Mouse (Mus musculus) thymus, adult 2 months (tissue): ENCODE measurements at regions not wholly inside any gene's neighbourhood (a gene's known extent, or its start where the extent isn't known, plus 50 kb on each side); places are given as distances from the start of the nearest gene placed in this dataset.

ENCODE experiments used
- DNase-seq: peaks from one replicate; pipeline ENCODE4 v3.0.0; 2021
- H3K27ac ChIP-seq: fragments of 200-500 bp; 2 replicates; pipeline ENCODE4 v1.5.1; 2012; ENCODE audit warnings: low read length, control low read depth; ENCODE audit not compliant: control insufficient read depth, insufficient read depth
- H3K27me3 ChIP-seq: fragments of 200-500 bp; 2 replicates; pipeline ENCODE4 v1.6.1; 2012; ENCODE audit warnings: mild to moderate bottlenecking, low read length, moderate library complexity, mixed read lengths; ENCODE audit not compliant: control insufficient read depth, insufficient read depth
- H3K36me3 ChIP-seq: fragments of 200-500 bp; 2 replicates; pipeline ENCODE4 v1.6.1; 2012; ENCODE audit warnings: mild to moderate bottlenecking, low read length, moderate library complexity; ENCODE audit not compliant: control insufficient read depth, insufficient read depth
- H3K4me1 ChIP-seq: fragments of 200-500 bp; replicated peaks from 2 replicates; pipeline ENCODE4 v1.6.1; 2012; ENCODE audit warnings: low read length; ENCODE audit not compliant: control insufficient read depth, insufficient read depth
- H3K4me3 ChIP-seq: fragments of 200-500 bp; 2 replicates; pipeline ENCODE4 v1.5.1; 2012; ENCODE audit warnings: mild to moderate bottlenecking, low read length, control low read depth, moderate library complexity; ENCODE audit not compliant: control insufficient read depth, insufficient read depth
- CTCF ChIP-seq: fragments of 200-500 bp; IDR thresholded peaks from 2 replicates; pipeline ENCODE4 v1.5.1; 2012; ENCODE audit warnings: mild to moderate bottlenecking, control low read depth, low read length, moderate library complexity, borderline replicate concordance; ENCODE audit not compliant: control insufficient read depth, poor library complexity, insufficient read depth; ENCODE audit errors: extremely low read depth
- POLR2A ChIP-seq: fragments of 200-500 bp; IDR thresholded peaks from 2 replicates; pipeline ENCODE4 v1.6.1; 2012; ENCODE audit warnings: mild to moderate bottlenecking, low read length, control low read depth, moderate library complexity; ENCODE audit not compliant: control insufficient read depth, poor library complexity, insufficient read depth; ENCODE audit errors: extremely low read depth
- WGBS: fragments of 180-500 bp; shearing (Covaris S2); methylation state at CpG from one replicate; pipeline ENCODE4 v1.1.7; 2018; 5-methylcytosine and 5-hydroxymethylcytosine counted together

- Histone ChIP-seq H3K4me3 (no peak overlapping the region), H3K36me3 (no peaks in the 10 kb centered on the region), H3K27ac (no peak overlapping the region), H3K27me3 (no peaks in the 10 kb centered on the region), H3K4me1 (no peaks in the 10 kb centered on the region)
- no peak for TF ChIP-seq CTCF
- no peak for TF ChIP-seq POLR2A
- WGBS: 91% methylated on average over 5 of the region's 5 CpGs
- no peak for DNase-seq
These were observed 80.0 kb downstream of the Tbx4 start for GRCm38 (mm10) chr11:85966207-85966606.

- H3K27me3 ChIP-seq: no peaks in the 10 kb centered on the region
- no peak overlapping the region for H3K4me3 ChIP-seq
- H3K4me1 ChIP-seq: no peaks in the 10 kb centered on the region
- TF ChIP-seq CTCF: no peak
- no peak for TF ChIP-seq POLR2A
- no peak overlapping the region for H3K27ac ChIP-seq
- 66% methylated on average over 2 of the region's 2 CpGs for WGBS
- no peaks in the 10 kb centered on the region for H3K36me3 ChIP-seq
- no peak for DNase-seq
These were observed 84.1 kb downstream of the Tbx4 start for GRCm38 (mm10) chr11:85970287-85970686.

- H3K4me1 ChIP-seq: no peaks in the 10 kb centered on the region
- WGBS: 26% methylated on average over 7 of the region's 7 CpGs
- TF ChIP-seq POLR2A (no peak), CTCF (peak; percentile 74; the same call in 1 of the 2 replicates)
- H3K36me3 ChIP-seq: no peaks in the 10 kb centered on the region
- H3K27ac ChIP-seq: no peak overlapping the region
- H3K4me3 ChIP-seq: no peak overlapping the region
- DNase-seq: peak; percentile 51
- no peaks in the 10 kb centered on the region for H3K27me3 ChIP-seq
These were observed 86.2 kb downstream of the Tbx4 start for GRCm38 (mm10) chr11:85972385-85972784.

GRCm38 (mm10) chr11:85973736-85974135 is 87.5 kb downstream of the Tbx4 start:
- 79% methylated on average over 5 of the region's 5 CpGs for WGBS
- Histone ChIP-seq H3K4me3 (no peak overlapping the region), H3K36me3 (no peaks in the 10 kb centered on the region), H3K27me3 (no peaks in the 10 kb centered on the region), H3K27ac (no peak overlapping the region), H3K4me1 (no peaks in the 10 kb centered on the region)
- DNase-seq: no peak
- TF ChIP-seq CTCF: no peak

- Histone ChIP-seq H3K27me3 (no peaks in the 10 kb centered on the region), H3K36me3 (no peaks in the 10 kb centered on the region), H3K4me3 (no peak overlapping the region), H3K27ac (no peak overlapping the region), H3K4me1 (no peaks in the 10 kb centered on the region)
- 88% methylated on average over 18 of the region's 18 CpGs for WGBS
- no peak for DNase-seq
- no peak for TF ChIP-seq POLR2A
- no peak for TF ChIP-seq CTCF
These were observed 90.6 kb downstream of the Tbx4 start for GRCm38 (mm10) chr11:85976693-85977434.

- Histone ChIP-seq H3K27ac (no peak overlapping the region), H3K27me3 (no peaks in the 10 kb centered on the region), H3K4me3 (no peak overlapping the region), H3K4me1 (no peaks in the 10 kb centered on the region), H3K36me3 (no peaks in the 10 kb centered on the region)
- 93% methylated on average over 11 of the region's 11 CpGs for WGBS
- no peak for TF ChIP-seq POLR2A
- no peak for TF ChIP-seq CTCF
- DNase-seq: no peak
These were observed 94.2 kb downstream of the Tbx4 start for GRCm38 (mm10) chr11:85980388-85980787.

GRCm38 (mm10) chr11:85981561-85981960 is 95.3 kb downstream of the Tbx4 start:
- no peaks in the 10 kb centered on the region for H3K4me1 ChIP-seq
- H3K27ac ChIP-seq: no peak overlapping the region
- no peak overlapping the region for H3K4me3 ChIP-seq
- H3K27me3 ChIP-seq: no peaks in the 10 kb centered on the region
- DNase-seq: no peak
- no peaks in the 10 kb centered on the region for H3K36me3 ChIP-seq
- 92% methylated on average over 4 of the region's 4 CpGs for WGBS
- TF ChIP-seq CTCF (no peak), POLR2A (no peak)
